Mouse (Mus musculus) heart, embryonic 12.5 days (tissue): ENCODE measurements around the gene Aars2. TPM values are rescaled to one million over a fixed set of nuclear protein-coding genes. Genes with fewer than 3 reads are reported as not detected.

ENCODE experiments used
- polyA plus RNA-seq: library from polyadenylated mRNA; unstranded; fragments of >200 nt; fragmentation: Nextera tagmentation; extraction: Ambion mirVana; gene quantifications from 2 replicates; pipeline ENCODE4 v1.2.1, GENCODE M21; 2016

The Aars2 gene
- polyA plus RNA-seq, 1 experiment from 2014 or later = 25.3 TPM

Other genes starting within 250 kb of the Aars2 start
- 49.9 and 53.0 TPM in 2 replicates for gene Cdc5l, start 73.1 kb upstream of the Aars2 start, polyA plus RNA-seq
- gene Spats1, start 31.4 kb upstream of the Aars2 start, polyA plus RNA-seq = 0.66 and 1.1 TPM in 2 replicates
- 0.15 and 0.20 TPM in 2 replicates for gene Tcte1, start 16.6 kb downstream of the Aars2 start, polyA plus RNA-seq
- 1.4 and 1.6 TPM in 2 replicates for gene Tmem151b, start 42.8 kb downstream of the Aars2 start, polyA plus RNA-seq
- 2.5 and 3.1 TPM in 2 replicates for gene Nfkbie, start 48.9 kb downstream of the Aars2 start, polyA plus RNA-seq
- gene Slc35b2, start 57.0 kb downstream of the Aars2 start, polyA plus RNA-seq = 85.6 and 89.6 TPM in 2 replicates
- gene Hsp90ab1, start 66.4 kb downstream of the Aars2 start, polyA plus RNA-seq = 1,306 and 1,316 TPM in 2 replicates
- 68.3 and 74.1 TPM in 2 replicates for gene Slc29a1, start 92.8 kb downstream of the Aars2 start, polyA plus RNA-seq
- 0.24 and 0.92 TPM in 2 replicates for gene Mymx, start 95.3 kb downstream of the Aars2 start, polyA plus RNA-seq
- gene Capn11, start 152.5 kb downstream of the Aars2 start, polyA plus RNA-seq = 0.46 and 0.56 TPM in 2 replicates
- gene Mrpl14, start 179.5 kb downstream of the Aars2 start, polyA plus RNA-seq = 128 and 129 TPM in 2 replicates
- 41.2 and 41.4 TPM in 2 replicates for gene Tmem63b, start 180.1 kb downstream of the Aars2 start, polyA plus RNA-seq
- 0.61 TPM in 1 of 2 replicates, not detected in the other for gene 1600014C23Rik, start 227.0 kb downstream of the Aars2 start, polyA plus RNA-seq